Mouse (Mus musculus) cortical plate, adult 2 months (tissue): ENCODE data around the gene Mapk13.

Source experiments
- CTCF ChIP-seq: fragments of 200-500 bp; IDR thresholded peaks from 2 replicates; pipeline ENCODE4 v1.5.1; 2011; ENCODE audit warnings: mild to moderate bottlenecking, control low read depth, low read length; ENCODE audit not compliant: insufficient read depth; ENCODE audit errors: extremely low read depth
- POLR2A ChIP-seq: fragments of 200-500 bp; IDR thresholded peaks from 2 replicates; pipeline ENCODE4 v1.6.1; 2011; ENCODE audit warnings: mild to moderate bottlenecking, low read length, control low read depth; ENCODE audit not compliant: insufficient read depth; ENCODE audit errors: extremely low read depth

- TF ChIP-seq POLR2A = no peak
- no peak for TF ChIP-seq CTCF
Observed at GRCm38 (mm10) chr17:28737973-28738372, 31.1 kb upstream of the Mapk13 start.
